Mouse (Mus musculus): ENCODE measurements around the gene Eif2b3. TPM values are rescaled to one million over a fixed set of nuclear protein-coding genes. Genes with fewer than 3 reads are reported as not detected.

The Eif2b3 gene
- polyA plus RNA-seq, 1 experiment from 2014 or later, result 48.9 TPM

Other genes with a start within 250 kb of the Eif2b3 start
- gene Toe1, start 211.8 kb upstream of the Eif2b3 start, polyA plus RNA-seq (2015; fragmentation: Nextera tagmentation; extraction: Ambion mirVana), result 32.5 and 34.5 TPM in 2 replicates
- 7.2 and 7.6 TPM in 2 replicates for gene Mutyh, start 211.7 kb upstream of the Eif2b3 start, polyA plus RNA-seq (2015; fragmentation: Nextera tagmentation; extraction: Ambion mirVana)
- 0.59 and 0.82 TPM in 2 replicates for gene Hpdl, start 197.7 kb upstream of the Eif2b3 start, polyA plus RNA-seq (2015; fragmentation: Nextera tagmentation; extraction: Ambion mirVana)
- 4.2 and 5.1 TPM in 2 replicates for gene Zswim5, start 142.0 kb upstream of the Eif2b3 start, polyA plus RNA-seq (2015; fragmentation: Nextera tagmentation; extraction: Ambion mirVana)
- 46.9 and 51.4 TPM in 2 replicates for gene Urod, start 25.0 kb upstream of the Eif2b3 start, polyA plus RNA-seq (2015; fragmentation: Nextera tagmentation; extraction: Ambion mirVana)
- 22.0 and 25.1 TPM in 2 replicates for gene Hectd3, start 24.1 kb upstream of the Eif2b3 start, polyA plus RNA-seq (2015; fragmentation: Nextera tagmentation; extraction: Ambion mirVana)
- gene Ptch2, start 76.7 kb downstream of the Eif2b3 start, polyA plus RNA-seq (2015; fragmentation: Nextera tagmentation; extraction: Ambion mirVana), result 7.4 and 9.5 TPM in 2 replicates
- gene Btbd19, start 106.3 kb downstream of the Eif2b3 start, polyA plus RNA-seq (2015; fragmentation: Nextera tagmentation; extraction: Ambion mirVana), result 3.9 and 4.0 TPM in 2 replicates
- gene Tctex1d4, start 107.4 kb downstream of the Eif2b3 start, polyA plus RNA-seq (2015; fragmentation: Nextera tagmentation; extraction: Ambion mirVana), result 0.46 and 1.1 TPM in 2 replicates
- gene Plk3, start 114.6 kb downstream of the Eif2b3 start, polyA plus RNA-seq (2015; fragmentation: Nextera tagmentation; extraction: Ambion mirVana), result 18.7 TPM in 2 replicates
- gene Rps8, start 136.8 kb downstream of the Eif2b3 start, polyA plus RNA-seq (2015; fragmentation: Nextera tagmentation; extraction: Ambion mirVana), result 381 and 382 TPM in 2 replicates
- gene Kif2c, start 163.2 kb downstream of the Eif2b3 start, polyA plus RNA-seq (2015; fragmentation: Nextera tagmentation; extraction: Ambion mirVana), result 6.4 and 7.3 TPM in 2 replicates
- gene Tmem53, start 232.5 kb downstream of the Eif2b3 start, polyA plus RNA-seq (2015; fragmentation: Nextera tagmentation; extraction: Ambion mirVana), result 9.3 and 10.1 TPM in 2 replicates
- 1.6 and 3.1 TPM in 2 replicates for gene Armh1, start 232.7 kb downstream of the Eif2b3 start, polyA plus RNA-seq (2015; fragmentation: Nextera tagmentation; extraction: Ambion mirVana)

All from midbrain, embryonic 16.5 days (tissue).